Mouse (Mus musculus) forebrain, embryonic 15.5 days (tissue): Measurements from ENCODE around the gene Olfr71. TPM values are rescaled to one million over a fixed set of nuclear protein-coding genes. Genes with fewer than 3 reads are reported as not detected.

Experiments
- ATAC-seq: fragments of 200-750 bp; cut with Nextera tagmentation; replicated peaks from 2 replicates; pipeline ENCODE4 v1.8.0; 2017; ENCODE audit warnings: mild to moderate bottlenecking, moderate TSS enrichment, moderate library complexity
- H3K27ac ChIP-seq: fragments of 300-500 bp; sonication (generic); replicated peaks from 2 replicates; pipeline ENCODE4 v1.5.1; 2015; ENCODE audit warnings: mild to moderate bottlenecking, inconsistent platforms
- H3K27me3 ChIP-seq: fragments of 300-500 bp; sonication (generic); 2 replicates; pipeline ENCODE4 v1.6.1; 2015; ENCODE audit warnings: inconsistent platforms
- H3K36me3 ChIP-seq: fragments of 300-500 bp; sonication (generic); 2 replicates; pipeline ENCODE4 v1.6.1; 2015; ENCODE audit warnings: mild to moderate bottlenecking, inconsistent platforms
- H3K4me1 ChIP-seq: fragments of 300-500 bp; sonication (generic); 2 replicates; pipeline ENCODE4 v1.6.1; 2015; ENCODE audit warnings: inconsistent platforms
- H3K4me2 ChIP-seq: fragments of 300-500 bp; sonication (generic); replicated peaks from 2 replicates; pipeline ENCODE4 v1.6.1; 2015; ENCODE audit warnings: mild to moderate bottlenecking, inconsistent platforms
- H3K4me3 ChIP-seq: fragments of 300-500 bp; sonication (generic); 2 replicates; pipeline ENCODE4 v1.5.1; 2015; ENCODE audit warnings: mild to moderate bottlenecking, inconsistent platforms
- H3K9ac ChIP-seq: fragments of 300-500 bp; sonication (generic); replicated peaks from 2 replicates; pipeline ENCODE4 v1.6.1; 2015; ENCODE audit warnings: mild to moderate bottlenecking, inconsistent platforms
- H3K9me3 ChIP-seq: fragments of 300-500 bp; sonication (generic); 2 replicates; pipeline ENCODE4 v1.6.1; 2016; ENCODE audit warnings: inconsistent platforms
- WGBS: fragments of 180-500 bp; shearing (Covaris S2); methylation state at CpG from one replicate; pipeline ENCODE4 v1.1.7; 2015; ENCODE audit warnings: mixed read lengths; 5-methylcytosine and 5-hydroxymethylcytosine counted together
- polyA plus RNA-seq: library from polyadenylated mRNA; unstranded; fragments of >200 nt; fragmentation: Nextera tagmentation; extraction: Ambion mirVana; gene quantifications from 2 replicates; pipeline ENCODE4 v1.2.1, GENCODE M21; 2015

The Olfr71 gene
- polyA plus RNA-seq, 1 experiment from 2014 or later, result not detected

GRCm38 (mm10) chr4:43729126-43729525 is 19.1 kb upstream of the Olfr71 start:
- Histone ChIP-seq H3K27me3 (no peaks in the 10 kb centered on the region), H3K4me2 (no peak overlapping the region), H3K36me3 (no peaks in the 10 kb centered on the region), H3K9ac (no peak overlapping the region), H3K4me3 (no peak overlapping the region), H3K27ac (no peak overlapping the region), H3K4me1 (no peaks in the 10 kb centered on the region), H3K9me3 (no peaks in the 10 kb centered on the region)
- 86% methylated on average over 3 of the region's 3 CpGs for WGBS
- ATAC-seq, result no peak

GRCm38 (mm10) chr4:43728576-43728954 is 18.5 kb upstream of the Olfr71 start:
- H3K4me2 ChIP-seq, result no peak overlapping the region
- no peaks in the 10 kb centered on the region for H3K4me1 ChIP-seq
- WGBS, result 70% methylated on average over 5 of the region's 5 CpGs
- no peaks in the 10 kb centered on the region for H3K36me3 ChIP-seq
- no peaks in the 10 kb centered on the region for H3K27me3 ChIP-seq
- no peak overlapping the region for H3K4me3 ChIP-seq
- no peak overlapping the region for H3K27ac ChIP-seq
- ATAC-seq, result no peak
- H3K9me3 ChIP-seq, result no peaks in the 10 kb centered on the region
- no peak overlapping the region for H3K9ac ChIP-seq

GRCm38 (mm10) chr4:43727718-43728575 is 17.9 kb upstream of the Olfr71 start:
- 72% methylated on average over 7 of the region's 7 CpGs for WGBS
- no peak for ATAC-seq
- H3K27ac ChIP-seq, result no peak overlapping the region
- no peak overlapping the region for H3K4me2 ChIP-seq
- H3K4me1 ChIP-seq, result no peaks in the 10 kb centered on the region
- H3K27me3 ChIP-seq, result no peaks in the 10 kb centered on the region
- H3K4me3 ChIP-seq, result no peak overlapping the region
- no peaks in the 10 kb centered on the region for H3K36me3 ChIP-seq
- no peaks in the 10 kb centered on the region for H3K9me3 ChIP-seq
- no peak overlapping the region for H3K9ac ChIP-seq

GRCm38 (mm10) chr4:43726995-43727394 is 16.9 kb upstream of the Olfr71 start, which contains the start of gene Hrct1:
Hrct1 (plus strand) TSS chr4:43727188.
- Histone ChIP-seq H3K9ac (no peak within 1 kb of the TSS), H3K27ac (no peak within 1 kb of the TSS), H3K36me3 (no peaks in the 10 kb centered on the region), H3K9me3 (no peaks in the 10 kb centered on the region), H3K27me3 (no peaks in the 10 kb centered on the region), H3K4me3 (no peak within 1 kb of the TSS), H3K4me2 (no peak within 1 kb of the TSS), H3K4me1 (no peaks in the 10 kb centered on the region)
- WGBS, result 59% methylated on average over 3 of the region's 3 CpGs
- ATAC-seq, result no peak

GRCm38 (mm10) chr4:43726228-43726993 is 16.4 kb upstream of the Olfr71 start:
- Histone ChIP-seq H3K4me1 (no peaks in the 10 kb centered on the region), H3K4me2 (no peak overlapping the region), H3K4me3 (no peak overlapping the region), H3K27ac (no peak overlapping the region), H3K9me3 (no peaks in the 10 kb centered on the region), H3K9ac (no peak overlapping the region), H3K27me3 (no peaks in the 10 kb centered on the region), H3K36me3 (no peaks in the 10 kb centered on the region)
- no peak for ATAC-seq
- 80% methylated on average over 12 of the region's 12 CpGs for WGBS

- H3K27ac ChIP-seq, result no peak overlapping the region
These were observed 14.7 kb upstream of the Olfr71 start for GRCm38 (mm10) chr4:43724764-43725163.

GRCm38 (mm10) chr4:43722191-43722590 is 12.1 kb upstream of the Olfr71 start:
- 84% methylated on average over 4 of the region's 4 CpGs for WGBS
- Histone ChIP-seq H3K9me3 (no peaks in the 10 kb centered on the region), H3K9ac (no peak overlapping the region), H3K4me3 (no peak overlapping the region), H3K36me3 (no peaks in the 10 kb centered on the region), H3K27ac (peak overlapping the region; percentile 56; the same call in 1 of the 2 replicates), H3K4me2 (no peak overlapping the region), H3K4me1 (peaks cover 10% of the 10 kb centered on the region; the same call in 1 of the 2 replicates), H3K27me3 (no peaks in the 10 kb centered on the region)
- no peak for ATAC-seq

More at GRCm38 (mm10) chr4:43724764-43725163, 14.7 kb upstream of the Olfr71 start:
- WGBS, result 46% methylated on average over 1 of the region's 1 CpGs
- Histone ChIP-seq H3K4me1 (peaks cover 10% of the 10 kb centered on the region; the same call in 1 of the 2 replicates), H3K27me3 (no peaks in the 10 kb centered on the region), H3K36me3 (no peaks in the 10 kb centered on the region), H3K9me3 (no peaks in the 10 kb centered on the region), H3K4me2 (no peak overlapping the region), H3K9ac (no peak overlapping the region), H3K4me3 (no peak overlapping the region)
- no peak for ATAC-seq

- Histone ChIP-seq H3K4me3 (no peak overlapping the region), H3K27me3 (0 out of 2 replicates have a peak, but pooled peaks cover 2% of the 10 kb centered on the region), H3K9me3 (no peaks in the 10 kb centered on the region), H3K4me1 (peaks cover 10% of the 10 kb centered on the region; the same call in 1 of the 2 replicates), H3K27ac (peak overlapping the region; percentile 72), H3K36me3 (no peaks in the 10 kb centered on the region), H3K4me2 (no peak overlapping the region), H3K9ac (no peak overlapping the region)
- WGBS, result 47% methylated on average over 14 of the region's 16 CpGs
- ATAC-seq, result no peak; the same call in 1 of the 2 replicates
These were observed 10.6 kb upstream of the Olfr71 start for GRCm38 (mm10) chr4:43720491-43721228.

GRCm38 (mm10) chr4:43713652-43714219 is 3.7 kb upstream of the Olfr71 start:
- H3K4me3 ChIP-seq, result no peak overlapping the region
- 0 out of 2 replicates have a peak, but pooled peaks cover 2% of the 10 kb centered on the region for H3K27me3 ChIP-seq
- no peak overlapping the region for H3K27ac ChIP-seq
- ATAC-seq, result no peak
- H3K36me3 ChIP-seq, result no peaks in the 10 kb centered on the region
- H3K4me1 ChIP-seq, result peaks cover 5% of the 10 kb centered on the region
- 37% methylated on average over 7 of the region's 7 CpGs for WGBS
- no peak overlapping the region for H3K9ac ChIP-seq
- no peaks in the 10 kb centered on the region for H3K9me3 ChIP-seq
- no peak overlapping the region for H3K4me2 ChIP-seq

- ATAC-seq, result no peak
- Histone ChIP-seq H3K27ac (no peak overlapping the region), H3K9me3 (no peaks in the 10 kb centered on the region), H3K27me3 (0 out of 2 replicates have a peak, but pooled peaks cover 2% of the 10 kb centered on the region), H3K36me3 (no peaks in the 10 kb centered on the region), H3K4me3 (no peak overlapping the region), H3K4me1 (peaks cover 5% of the 10 kb centered on the region), H3K4me2 (no peak overlapping the region), H3K9ac (no peak overlapping the region)
- WGBS, result 0% methylated on average over 2 of the region's 2 CpGs
These were observed 1.8 kb upstream of the Olfr71 start for GRCm38 (mm10) chr4:43711821-43712220.

- H3K9ac ChIP-seq, result no peak overlapping the region
- no peak for ATAC-seq
- no peak overlapping the region for H3K4me2 ChIP-seq
- H3K4me1 ChIP-seq, result no peaks in the 10 kb centered on the region
- no peaks in the 10 kb centered on the region for H3K36me3 ChIP-seq
- H3K9me3 ChIP-seq, result no peaks in the 10 kb centered on the region
- no peaks in the 10 kb centered on the region for H3K27me3 ChIP-seq
- WGBS, result 84% methylated on average over 13 of the region's 13 CpGs
- no peak overlapping the region for H3K27ac ChIP-seq
- H3K4me3 ChIP-seq, result no peak overlapping the region
These were observed 4.1 kb downstream of the Olfr71 start for GRCm38 (mm10) chr4:43705991-43706390.
